Mouse (Mus musculus): ENCODE data around the gene Tmod2. TPM values are rescaled to one million over a fixed set of nuclear protein-coding genes. Genes with fewer than 3 reads are reported as not detected.
A peak's percentile ranks its signal among the peaks of the same experiment; 100 is the strongest.
"Not testable (repeated sequence)": the region's sequence is repeated elsewhere in the genome, so short reads cannot be mapped to it uniquely, and the experiment has no call there.

Tmod2 gene
- polyA plus RNA-seq, 1 experiment from 2014 or later = 127 TPM

DNA sequence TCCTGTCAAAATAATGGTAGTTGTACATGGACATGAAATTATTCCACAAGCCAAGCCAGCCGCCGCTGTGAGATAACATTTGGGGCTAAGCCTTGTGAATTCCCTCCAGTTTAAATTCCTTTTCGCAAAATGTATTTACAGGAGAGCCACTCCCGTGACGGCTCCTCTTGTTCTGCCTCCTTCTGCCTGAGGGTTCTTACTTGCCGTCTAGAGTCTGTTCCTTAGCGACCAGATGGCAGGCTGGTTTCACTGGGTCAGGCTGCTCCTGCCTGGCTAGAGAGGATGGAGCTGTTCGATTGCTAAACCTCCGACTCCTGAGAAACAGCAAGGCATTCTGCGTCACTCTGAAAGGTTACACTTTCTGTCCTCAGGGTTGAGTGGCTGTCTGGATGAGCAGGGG, 21.0 kb upstream of the Tmod2 start:
- Histone ChIP-seq H3K36me3 (ENCODE audit: control insufficient read depth, insufficient read depth, low read length) (0 out of 2 replicates have a peak, but pooled peaks cover 1% of the 10 kb centered on the region), H3K9ac (ENCODE audit: low read length) (no peak overlapping the region), H3K4me2 (ENCODE audit: low read length) (no peak overlapping the region), H3K9me3 (replicated peaks; ENCODE audit: control insufficient read depth, low read length) (no peaks in the 10 kb centered on the region), H3K27ac (ENCODE audit: low read depth, low read length) (no peak overlapping the region), H3K27me3 (replicated peaks; ENCODE audit: control insufficient read depth, insufficient read depth, low read length) (no peaks in the 10 kb centered on the region), H3K4me3 (ENCODE audit: low read depth, low read length) (no peak overlapping the region), H3K4me1 (ENCODE audit: control insufficient read depth, insufficient read depth, low read length) (no peaks in the 10 kb centered on the region)
- DNase-seq (ENCODE audit: low spot score) (peak; percentile 13), ATAC-seq (no peak)
- 60% methylated on average over 10 of the region's 10 CpGs for WGBS

DNA sequence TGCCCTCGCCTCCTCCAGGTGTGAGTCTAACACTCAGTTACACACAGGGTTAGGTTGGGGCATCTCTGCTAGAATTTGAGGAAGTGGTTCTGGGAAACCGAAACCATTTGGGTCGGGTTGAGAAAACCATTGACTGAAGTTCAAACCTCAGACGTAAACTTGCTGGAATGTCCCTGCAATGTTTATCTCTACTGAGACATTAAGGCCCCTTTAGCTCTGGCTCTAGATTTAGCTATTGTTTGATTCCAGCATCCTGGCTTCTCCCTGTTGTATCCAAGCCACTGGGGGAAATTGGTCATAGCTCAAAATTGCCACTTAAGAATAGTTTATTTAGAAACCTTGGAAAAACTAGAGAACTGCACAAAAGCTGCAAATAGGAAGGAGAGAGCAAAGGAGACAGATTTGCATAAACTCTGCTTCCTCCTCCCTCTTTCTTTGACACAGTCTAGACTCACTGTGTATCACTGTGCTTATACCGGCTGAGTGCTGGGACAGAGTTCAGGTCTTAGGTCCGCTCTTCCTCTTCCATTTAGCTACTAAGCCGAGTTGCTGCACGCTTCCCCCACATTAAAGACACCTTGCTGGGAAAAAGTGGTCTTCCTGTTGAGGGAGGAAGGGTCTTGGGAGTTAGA, 19.8 kb upstream of the Tmod2 start:
- H3K36me3 ChIP-seq (ENCODE audit: control insufficient read depth, insufficient read depth, low read length) = no peaks in the 10 kb centered on the region
- no peaks in the 10 kb centered on the region; the same call in 1 of the 2 replicates for H3K4me1 ChIP-seq (ENCODE audit: control insufficient read depth, insufficient read depth, low read length)
- ATAC-seq (no peak), DNase-seq (ENCODE audit: low spot score) (no peak)
- no peak overlapping the region for H3K4me2 ChIP-seq (ENCODE audit: low read length)
- H3K4me3 ChIP-seq (ENCODE audit: low read depth, low read length) = no peak overlapping the region
- no peak overlapping the region for H3K27ac ChIP-seq (ENCODE audit: low read depth, low read length)
- no peak overlapping the region for H3K9ac ChIP-seq (ENCODE audit: low read length)
- H3K27me3 ChIP-seq (replicated peaks; ENCODE audit: control insufficient read depth, insufficient read depth, low read length) = no peaks in the 10 kb centered on the region
- H3K9me3 ChIP-seq (replicated peaks; ENCODE audit: control insufficient read depth, low read length) = no peaks in the 10 kb centered on the region
- 84% methylated on average over 8 of the region's 8 CpGs for WGBS

DNA sequence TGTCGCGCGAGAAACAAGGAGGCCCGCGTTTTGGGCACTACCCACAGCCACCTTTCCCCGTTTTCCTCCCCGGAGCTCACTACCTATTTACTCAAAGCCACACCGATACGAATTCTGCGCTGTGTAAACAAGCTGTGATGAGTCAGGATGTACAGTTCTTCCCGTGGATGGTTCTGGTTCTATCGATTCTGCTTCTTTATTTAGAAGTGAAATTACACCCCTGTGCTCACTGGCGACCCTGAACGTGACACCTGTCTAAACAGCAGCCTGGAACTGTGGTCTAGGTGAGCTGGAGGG, 15.1 kb upstream of the Tmod2 start:
- Histone ChIP-seq H3K4me3 (ENCODE audit: low read depth, low read length) (peak overlapping the region; percentile 81), H3K9me3 (replicated peaks; ENCODE audit: control insufficient read depth, low read length) (no peaks in the 10 kb centered on the region), H3K4me2 (ENCODE audit: low read length) (peak overlapping the region; percentile 86), H3K27ac (ENCODE audit: low read depth, low read length) (peak overlapping the region; percentile 84), H3K36me3 (ENCODE audit: control insufficient read depth, insufficient read depth, low read length) (no peaks in the 10 kb centered on the region), H3K4me1 (ENCODE audit: control insufficient read depth, insufficient read depth, low read length) (peaks cover 3% of the 10 kb centered on the region), H3K27me3 (replicated peaks; ENCODE audit: control insufficient read depth, insufficient read depth, low read length) (no peaks in the 10 kb centered on the region), H3K9ac (ENCODE audit: low read length) (peak overlapping the region; percentile 90)
- 1% methylated on average over 14 of the region's 14 CpGs for WGBS
- ATAC-seq (no peak), DNase-seq (ENCODE audit: low spot score) (no peak)

DNA sequence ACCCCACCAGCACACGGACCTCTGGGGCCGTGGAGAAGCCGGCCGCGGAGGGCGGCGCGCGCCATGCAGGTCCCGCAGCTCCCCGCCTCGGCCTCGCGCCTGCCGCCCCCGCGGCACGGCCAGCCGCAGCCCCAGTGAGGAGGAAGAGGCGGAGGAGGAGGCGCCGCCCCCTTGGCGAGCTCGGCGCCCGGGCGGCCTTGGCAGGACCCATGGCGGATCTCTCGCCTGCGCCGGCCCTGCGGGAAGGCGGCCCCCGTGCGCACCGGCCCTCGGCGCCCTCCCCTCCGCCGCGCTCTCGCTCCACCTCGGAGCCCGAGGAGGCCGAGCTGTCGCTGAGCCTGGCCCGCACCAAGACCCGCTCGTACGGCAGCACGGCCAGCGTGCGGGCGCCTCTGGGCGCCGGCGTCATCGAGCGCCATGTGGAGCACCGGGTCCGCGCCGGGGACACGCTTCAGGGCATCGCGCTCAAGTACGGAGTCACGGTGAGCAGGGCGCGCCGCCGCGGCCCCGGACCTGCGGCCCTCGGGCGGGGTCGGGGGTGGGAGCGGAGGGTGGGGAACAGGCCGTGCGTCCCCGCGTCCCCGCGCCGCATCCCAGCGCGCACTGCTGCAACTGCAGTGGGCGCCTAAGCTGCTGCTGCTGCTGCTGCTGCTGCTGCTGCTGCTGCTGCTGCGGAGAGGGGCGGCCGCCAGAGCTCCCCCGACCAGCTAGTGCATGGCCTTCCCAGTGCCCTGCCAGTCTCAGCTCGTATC, 14.6 kb upstream of the Tmod2 start, which contains the start of gene Lysmd2:
Gene Lysmd2, plus strand, starts transcription at position 186 of the 752 bp plus-strand sequence.
- Histone ChIP-seq H3K4me2 (ENCODE audit: low read length) (peak within 1 kb of the TSS; percentile 86), H3K27me3 (replicated peaks; ENCODE audit: control insufficient read depth, insufficient read depth, low read length) (no peaks in the 10 kb centered on the region)
- WGBS = under 1% methylated on average over 43 of the region's 94 CpGs

DNA sequence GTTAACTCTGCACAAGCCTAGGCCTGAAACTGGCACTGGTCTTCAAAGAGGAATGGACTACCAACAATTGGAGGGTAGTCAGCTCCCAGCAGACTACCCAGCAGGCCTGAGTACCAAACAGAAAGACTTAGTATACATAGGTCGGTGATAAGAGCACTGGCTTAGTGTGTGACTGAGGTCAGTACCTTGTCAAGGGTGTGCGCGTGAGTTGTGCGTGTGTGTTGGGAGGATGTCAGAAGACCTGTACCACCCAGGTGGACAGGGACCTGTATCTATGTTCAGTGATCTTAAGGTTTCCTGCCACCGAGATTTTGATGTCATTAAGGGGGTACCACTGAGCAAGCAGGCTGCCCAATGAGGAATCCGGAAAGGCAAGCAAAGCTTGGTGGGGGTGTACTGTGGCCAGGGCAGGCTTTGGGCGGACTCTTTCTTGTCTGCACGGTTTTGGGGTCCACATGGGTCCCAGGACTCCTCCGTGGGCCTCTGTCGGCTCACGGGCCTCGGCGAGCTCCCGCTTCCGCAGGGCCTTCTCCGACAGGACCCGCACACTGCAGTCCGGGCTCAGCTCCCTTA, 13.9 kb upstream of the Tmod2 start:
- 13% methylated on average over 18 of the region's 18 CpGs for WGBS
- peaks cover 3% of the 10 kb centered on the region for H3K4me1 ChIP-seq (ENCODE audit: control insufficient read depth, insufficient read depth, low read length)
- no peaks in the 10 kb centered on the region for H3K9me3 ChIP-seq (replicated peaks; ENCODE audit: control insufficient read depth, low read length)
- H3K27ac ChIP-seq (ENCODE audit: low read depth, low read length) = peak overlapping the region; percentile 84
- peak overlapping the region; percentile 86 for H3K4me2 ChIP-seq (ENCODE audit: low read length)
- peak overlapping the region; percentile 81 for H3K4me3 ChIP-seq (ENCODE audit: low read depth, low read length)
- H3K36me3 ChIP-seq (ENCODE audit: control insufficient read depth, insufficient read depth, low read length) = no peaks in the 10 kb centered on the region
- peak; percentile 17 for DNase-seq (ENCODE audit: low spot score)
- H3K9ac ChIP-seq (ENCODE audit: low read length) = peak overlapping the region; percentile 90
- ATAC-seq = peak; percentile 11
- no peaks in the 10 kb centered on the region for H3K27me3 ChIP-seq (replicated peaks; ENCODE audit: control insufficient read depth, insufficient read depth, low read length)

More for the DNA sequence above, 14.6 kb upstream of the Tmod2 start, which contains the start of gene Lysmd2:
- peak; percentile 90 for ATAC-seq
- H3K9me3 ChIP-seq (replicated peaks; ENCODE audit: control insufficient read depth, low read length) = no peaks in the 10 kb centered on the region
- no peaks in the 10 kb centered on the region for H3K36me3 ChIP-seq (ENCODE audit: control insufficient read depth, insufficient read depth, low read length)
- peak within 1 kb of the TSS; percentile 81 for H3K4me3 ChIP-seq (ENCODE audit: low read depth, low read length)
- DNase-seq (ENCODE audit: low spot score) = peak; percentile 72
- peak within 1 kb of the TSS; percentile 84 for H3K27ac ChIP-seq (ENCODE audit: low read depth, low read length)
- H3K4me1 ChIP-seq (ENCODE audit: control insufficient read depth, insufficient read depth, low read length) = peaks cover 3% of the 10 kb centered on the region
- H3K9ac ChIP-seq (ENCODE audit: low read length) = peak within 1 kb of the TSS; percentile 90

DNA sequence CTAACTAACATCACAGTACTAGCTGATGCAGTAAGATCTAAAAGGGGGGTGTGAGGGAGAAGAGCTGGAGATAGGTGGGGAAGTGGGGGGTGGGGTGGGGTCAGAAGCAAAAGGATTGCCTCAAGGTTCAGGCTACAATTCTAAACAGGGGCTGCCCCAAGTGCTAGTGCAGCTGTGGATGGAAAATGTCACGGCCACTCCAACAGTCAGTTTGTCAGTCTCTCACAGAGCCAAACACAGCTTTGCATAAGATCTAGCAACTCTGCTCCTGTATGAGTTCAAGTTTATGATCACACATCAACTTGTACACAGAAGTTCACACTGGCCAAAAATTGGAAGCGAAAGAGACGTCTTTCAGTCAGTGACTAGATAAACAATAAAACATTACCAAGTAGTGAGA, 10.3 kb upstream of the Tmod2 start:
- H3K4me1 ChIP-seq (ENCODE audit: control insufficient read depth, insufficient read depth, low read length) = peaks cover 3% of the 10 kb centered on the region
- H3K9me3 ChIP-seq (replicated peaks; ENCODE audit: control insufficient read depth, low read length) = no peaks in the 10 kb centered on the region
- H3K4me3 ChIP-seq (ENCODE audit: low read depth, low read length) = no peak overlapping the region
- ATAC-seq (no peak), DNase-seq (ENCODE audit: low spot score) (no peak)
- H3K27me3 ChIP-seq (replicated peaks; ENCODE audit: control insufficient read depth, insufficient read depth, low read length) = no peaks in the 10 kb centered on the region
- no peak overlapping the region for H3K4me2 ChIP-seq (ENCODE audit: low read length)
- no peak overlapping the region for H3K27ac ChIP-seq (ENCODE audit: low read depth, low read length)
- 92% methylated on average over 3 of the region's 3 CpGs for WGBS
- no peak overlapping the region for H3K9ac ChIP-seq (ENCODE audit: low read length)
- H3K36me3 ChIP-seq (ENCODE audit: control insufficient read depth, insufficient read depth, low read length) = no peaks in the 10 kb centered on the region

DNA sequence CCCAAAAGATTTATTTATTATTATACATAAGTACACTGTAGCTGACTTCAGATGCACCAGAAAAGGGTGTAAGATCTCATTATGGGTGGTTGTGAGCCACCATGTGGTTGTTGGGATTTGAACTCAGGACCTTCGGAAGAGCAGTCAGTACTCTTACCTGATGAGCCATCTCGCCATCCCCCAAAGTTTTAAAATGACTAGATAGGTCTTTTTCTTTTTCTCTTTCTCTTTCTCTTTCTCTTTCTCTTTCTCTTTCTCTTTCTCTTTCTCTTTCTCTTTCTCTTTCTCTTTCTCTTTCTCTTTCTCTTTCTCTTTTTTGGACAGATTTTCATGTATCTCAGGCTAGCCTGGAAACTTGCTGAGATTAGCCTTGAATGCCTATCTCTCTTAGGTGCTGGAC, 8.6 kb upstream of the Tmod2 start:
- not testable (repeated sequence) for H3K4me1 ChIP-seq (ENCODE audit: control insufficient read depth, insufficient read depth, low read length); H3K9ac ChIP-seq (ENCODE audit: low read length); H3K27me3 ChIP-seq (replicated peaks; ENCODE audit: control insufficient read depth, insufficient read depth, low read length); ATAC-seq; H3K4me3 ChIP-seq (ENCODE audit: low read depth, low read length); DNase-seq (ENCODE audit: low spot score); H3K36me3 ChIP-seq (ENCODE audit: control insufficient read depth, insufficient read depth, low read length); H3K9me3 ChIP-seq (replicated peaks; ENCODE audit: control insufficient read depth, low read length); H3K27ac ChIP-seq (ENCODE audit: low read depth, low read length); H3K4me2 ChIP-seq (ENCODE audit: low read length)
- WGBS = 97% methylated on average over 2 of the region's 2 CpGs

DNA sequence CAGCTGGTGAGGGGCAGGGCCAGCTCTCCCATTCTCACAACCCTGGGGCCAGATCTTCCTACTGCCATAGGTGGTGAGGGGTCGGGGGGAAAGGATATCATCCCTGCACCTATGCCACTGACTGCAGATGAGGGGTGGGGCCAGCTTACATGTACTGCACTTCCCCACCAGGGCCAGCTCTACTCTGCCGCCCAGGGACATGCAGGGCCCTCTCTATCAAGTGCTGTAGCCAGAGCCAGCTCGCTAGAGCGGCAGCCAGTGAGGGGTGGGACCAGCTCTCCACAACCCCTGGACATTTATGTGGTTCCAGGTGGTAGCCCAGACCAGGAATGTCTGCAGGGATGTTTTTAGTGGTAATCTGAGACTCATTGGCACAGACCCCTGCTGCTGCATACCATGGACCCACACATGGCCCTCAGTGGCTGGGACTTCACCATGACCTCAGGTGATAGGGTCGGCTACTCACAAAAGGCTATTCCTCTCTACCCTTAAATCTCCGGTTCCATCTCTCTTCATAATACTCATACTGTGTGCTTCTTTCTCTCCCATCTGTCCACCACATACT, 7.8 kb upstream of the Tmod2 start:
- Histone ChIP-seq H3K4me3 (ENCODE audit: low read depth, low read length) (no peak overlapping the region), H3K36me3 (ENCODE audit: control insufficient read depth, insufficient read depth, low read length) (no peaks in the 10 kb centered on the region), H3K4me1 (ENCODE audit: control insufficient read depth, insufficient read depth, low read length) (no peaks in the 10 kb centered on the region), H3K4me2 (ENCODE audit: low read length) (no peak overlapping the region), H3K9me3 (replicated peaks; ENCODE audit: control insufficient read depth, low read length) (no peaks in the 10 kb centered on the region), H3K27me3 (replicated peaks; ENCODE audit: control insufficient read depth, insufficient read depth, low read length) (no peaks in the 10 kb centered on the region), H3K9ac (ENCODE audit: low read length) (no peak overlapping the region), H3K27ac (ENCODE audit: low read depth, low read length) (no peak overlapping the region)
- ATAC-seq (no peak; the same call in 1 of the 2 replicates), DNase-seq (ENCODE audit: low spot score) (no peak)
- 90% methylated on average over 6 of the region's 6 CpGs for WGBS

All from forebrain, embryonic 14.5 days (tissue).